Mouse (Mus musculus): ENCODE data around the gene Nrip1.

GRCm38 (mm10) chr16:76289495-76289894 lies 84.1 kb downstream of the Nrip1 start:
- no peak for TF ChIP-seq CTCF (IDR thresholded peaks at IDR 0.05; ENCODE audit: borderline replicate concordance, insufficient read depth, low read depth, low read length)
- no peak for TF ChIP-seq POLR2A (IDR thresholded peaks at IDR 0.05; ENCODE audit: borderline replicate concordance, insufficient read depth, low read length)
